In genomic region chr13:46632796-46633195, GRCm38 (mm10) we compare ENCODE assay signal across 17 mouse cellular contexts. TPM values are rescaled to one million over a fixed set of nuclear protein-coding genes. Genes with fewer than 3 reads are reported as not detected.
DNase-seq lines count a peak whose midpoint lies in the region; ATAC-seq lines count a peak whose summit lies in the region.
"Had no signal": no experiment of that assay in that cellular context is flagged by ENCODE, and none has a peak within 500 bp of the region (broad histone marks: within the 10 kb centered on the region; RNA-seq: fewer than 3 reads in every experiment).

No protein-coding gene starts in this region.

- DNase-seq in hindbrain, embryonic 10.5 days (ENCODE audit: low spot score) = no peak
- DNase-seq in neural tube, embryonic 10.5 days (ENCODE audit: extremely low spot score, low spot score) = no peak
- no peak for DNase-seq in heart, postnatal 10 days
- DNase-seq in cerebellum, adult 11 months = no peak
- DNase-seq in embryo, embryonic 11 days = no peak
- DNase-seq: cerebellum, adult 8-10 months; gastrocnemius, postnatal 14 days; heart, adult 18-20 months; liver, postnatal 0 days; lung, postnatal 10 days; thymus, adult 18-20 months had no signal

- no peak overlapping the region for H3K4me2 ChIP-seq in hindbrain, embryonic 13.5 days
- H3K4me2 ChIP-seq in neural tube, embryonic 13.5 days = no peak overlapping the region
- H3K4me2 ChIP-seq in midbrain, embryonic 13.5 days (replicated peaks) = no peak overlapping the region
- H3K4me2 ChIP-seq: stomach, embryonic 15.5 days had no signal

- H3K9me3 ChIP-seq in hindbrain, embryonic 13.5 days = no peaks in the 10 kb centered on the region
- H3K9me3 ChIP-seq in hindbrain, embryonic 10.5 days = no peaks in the 10 kb centered on the region
- H3K9me3 ChIP-seq in neural tube, embryonic 13.5 days = 0 out of 2 replicates have a peak, but pooled peaks cover 2% of the 10 kb centered on the region
- no peaks in the 10 kb centered on the region for H3K9me3 ChIP-seq in midbrain, embryonic 13.5 days
- H3K9me3 ChIP-seq: limb, embryonic 15.5 days; stomach, embryonic 15.5 days had no signal

- intact Hi-C loops in heart, postnatal 10 days (cut with DNase I) = no loop called here

- 0 out of 2 replicates have a peak overlapping the region, but pooled peaks have one; percentile 82 for H3K27ac ChIP-seq in hindbrain, embryonic 13.5 days
- H3K27ac ChIP-seq in hindbrain, embryonic 10.5 days = no peak overlapping the region
- 0 out of 2 replicates have a peak overlapping the region, but pooled peaks have one; percentile 15 for H3K27ac ChIP-seq in neural tube, embryonic 13.5 days (replicated peaks)
- H3K27ac ChIP-seq in midbrain, embryonic 13.5 days = peak overlapping the region; percentile 91
- H3K27ac ChIP-seq: limb, embryonic 15.5 days; stomach, embryonic 15.5 days had no signal

- no peaks in the 10 kb centered on the region for H3K27me3 ChIP-seq in hindbrain, embryonic 13.5 days
- no peaks in the 10 kb centered on the region for H3K27me3 ChIP-seq in hindbrain, embryonic 10.5 days (ENCODE audit: insufficient read depth, poor library complexity, severe bottlenecking)
- no peaks in the 10 kb centered on the region for H3K27me3 ChIP-seq in neural tube, embryonic 13.5 days
- H3K27me3 ChIP-seq in midbrain, embryonic 13.5 days = no peaks in the 10 kb centered on the region
- H3K27me3 ChIP-seq: limb, embryonic 15.5 days; stomach, embryonic 15.5 days had no signal

- no peak overlapping the region for H3K9ac ChIP-seq in hindbrain, embryonic 13.5 days
- H3K9ac ChIP-seq in neural tube, embryonic 13.5 days = no peak overlapping the region
- no peak overlapping the region for H3K9ac ChIP-seq in midbrain, embryonic 13.5 days (replicated peaks)
- H3K9ac ChIP-seq: limb, embryonic 15.5 days; liver, postnatal 0 days; stomach, embryonic 15.5 days had no signal

- H3K4me3 ChIP-seq in hindbrain, embryonic 13.5 days = no peak overlapping the region
- H3K4me3 ChIP-seq in hindbrain, embryonic 10.5 days = no peak overlapping the region
- no peak overlapping the region for H3K4me3 ChIP-seq in neural tube, embryonic 13.5 days
- H3K4me3 ChIP-seq in midbrain, embryonic 13.5 days (replicated peaks) = no peak overlapping the region
- H3K4me3 ChIP-seq: limb, embryonic 15.5 days; stomach, embryonic 15.5 days had no signal

- 63% methylated on average over 4 of the region's 4 CpGs for WGBS in hindbrain, embryonic 13.5 days
- WGBS in hindbrain, embryonic 10.5 days = 68% methylated on average over 4 of the region's 4 CpGs
- WGBS in neural tube, embryonic 13.5 days = 63% methylated on average over 4 of the region's 4 CpGs
- WGBS in midbrain, embryonic 13.5 days = 62% methylated on average over 4 of the region's 4 CpGs

- peaks cover 23% of the 10 kb centered on the region for H3K4me1 ChIP-seq in hindbrain, embryonic 13.5 days (replicated peaks)
- peaks cover 23% of the 10 kb centered on the region for H3K4me1 ChIP-seq in hindbrain, embryonic 10.5 days (replicated peaks)
- peaks cover 23% of the 10 kb centered on the region for H3K4me1 ChIP-seq in neural tube, embryonic 13.5 days (replicated peaks)
- peaks cover 29% of the 10 kb centered on the region for H3K4me1 ChIP-seq in midbrain, embryonic 13.5 days (replicated peaks)
- H3K4me1 ChIP-seq: stomach, embryonic 15.5 days had no signal

- no peak for ATAC-seq in hindbrain, embryonic 13.5 days (ENCODE audit: low FRiP score)
- no peak for ATAC-seq in neural tube, embryonic 13.5 days (ENCODE audit: low read depth)
- no peak for ATAC-seq in midbrain, embryonic 13.5 days
- ATAC-seq: intestine, postnatal 0 days; liver, postnatal 0 days had no signal

- 0 out of 2 replicates have a peak, but pooled peaks cover 4% of the 10 kb centered on the region for H3K36me3 ChIP-seq in hindbrain, embryonic 13.5 days
- H3K36me3 ChIP-seq in hindbrain, embryonic 10.5 days = no peaks in the 10 kb centered on the region
- H3K36me3 ChIP-seq in neural tube, embryonic 13.5 days = peaks cover 4% of the 10 kb centered on the region; the same call in 1 of the 2 replicates
- no peaks in the 10 kb centered on the region for H3K36me3 ChIP-seq in midbrain, embryonic 13.5 days
- H3K36me3 ChIP-seq: limb, embryonic 15.5 days; stomach, embryonic 15.5 days had no signal

RNA-seq across cellular contexts. Expression of gene Fam8a1, which starts 36.5 kb away (rescaled TPM):
- polyA plus RNA-seq in hindbrain, embryonic 13.5 days (2015; fragmentation: Nextera tagmentation; extraction: Ambion mirVana) = 17.6 and 17.9 TPM in 2 replicates
- polyA plus RNA-seq in hindbrain, embryonic 10.5 days (2016; fragmentation: Nextera tagmentation; extraction: Ambion mirVana) = 6.5 and 8.1 TPM in 2 replicates
- polyA plus RNA-seq in neural tube, embryonic 13.5 days (2015; fragmentation: Nextera tagmentation; extraction: Ambion mirVana) = 14.7 and 15.7 TPM in 2 replicates
- 18.8 and 22.7 TPM in 2 replicates for polyA plus RNA-seq in midbrain, embryonic 13.5 days (2015; fragmentation: Nextera tagmentation; extraction: Ambion mirVana)
- total RNA-seq in heart, postnatal 10 days (2021) = 10 to 100 TPM; 44.7 to 44.8 TPM
